Mouse (Mus musculus) fibroblast of lung, adult 2 months (primary cell): ENCODE results near the gene Rcor3.

Experiments
- DNase-seq: peaks from one replicate; pipeline ENCODE4 v3.0.0-alpha.2; 2011; ENCODE audit warnings: low read depth

The Rcor3 gene

DNA sequence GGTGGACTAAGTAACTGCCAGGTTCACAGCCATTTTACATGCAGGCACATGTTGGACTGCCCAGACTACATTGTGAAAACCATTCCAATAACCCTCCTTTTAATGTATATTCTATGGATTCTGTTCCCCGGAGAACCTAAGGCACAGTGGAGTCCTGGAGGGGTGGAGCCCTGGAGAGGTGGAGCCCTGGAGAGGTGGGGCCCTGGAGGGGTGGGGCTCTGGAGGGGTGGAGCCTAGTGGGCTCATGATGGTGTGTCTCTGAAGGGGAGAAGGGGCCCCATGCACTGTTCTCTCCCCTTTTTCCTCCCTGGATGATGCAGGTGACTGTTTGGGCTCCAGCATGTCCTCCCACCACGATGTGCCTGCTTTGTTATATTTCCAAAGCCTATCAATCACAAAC is 69.7 kb downstream of the Rcor3 start:
- DNase-seq, result no peak

DNA sequence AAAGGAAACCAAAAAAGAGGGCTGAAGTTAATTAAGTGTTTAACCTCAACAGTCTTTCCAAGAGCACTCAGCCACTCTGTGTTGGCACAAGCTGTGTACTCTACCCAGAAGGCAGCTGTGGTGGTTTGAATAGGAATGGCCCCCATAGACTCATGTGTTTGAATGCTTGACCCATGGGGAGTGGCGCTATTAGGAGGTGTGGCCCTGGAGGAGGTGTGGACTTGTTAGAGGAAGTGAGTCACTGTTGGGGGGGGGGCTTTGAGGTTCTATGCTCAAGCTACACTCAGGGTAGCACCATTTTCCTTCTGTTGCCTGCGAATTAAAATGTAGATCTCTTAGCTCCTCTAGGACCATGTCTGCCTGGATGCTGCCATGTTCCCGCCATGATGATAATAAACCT is 70.9 kb downstream of the Rcor3 start:
- DNase-seq, result no peak

DNA sequence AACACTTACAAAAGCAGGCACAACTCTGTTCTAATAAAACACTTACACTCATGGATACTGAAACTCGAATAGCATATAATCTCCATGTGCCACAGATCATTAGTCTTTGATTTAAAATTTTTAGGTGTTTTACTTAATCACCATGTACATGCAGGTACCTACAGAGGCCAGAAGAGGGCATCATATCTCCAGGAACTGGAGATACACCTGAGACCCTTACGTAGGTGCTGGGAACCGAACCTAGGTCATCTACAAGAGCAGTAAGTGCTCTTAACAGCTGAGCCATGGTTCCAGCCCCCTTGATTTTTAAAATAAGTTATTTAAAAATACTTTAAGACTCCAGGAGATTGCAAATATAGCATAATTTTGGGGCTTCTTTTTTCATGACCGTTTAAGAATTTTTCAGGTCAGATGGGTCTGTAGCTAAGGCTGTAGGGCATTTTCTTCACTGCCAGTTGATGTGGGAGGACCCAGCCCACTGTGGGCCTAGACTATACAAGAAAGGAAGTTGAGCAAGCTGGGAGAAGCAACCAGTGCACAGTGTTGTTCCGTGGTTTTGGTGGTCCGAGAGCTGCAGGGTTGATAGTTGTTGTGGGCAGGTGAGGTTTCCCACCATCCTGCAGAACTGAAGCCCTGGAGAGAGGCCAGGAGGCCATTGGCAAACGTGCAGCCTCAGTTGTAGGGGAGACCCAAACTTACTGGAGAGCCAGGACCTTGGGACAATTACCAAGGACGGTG is 74.5 kb downstream of the Rcor3 start:
- DNase-seq, result no peak

DNA sequence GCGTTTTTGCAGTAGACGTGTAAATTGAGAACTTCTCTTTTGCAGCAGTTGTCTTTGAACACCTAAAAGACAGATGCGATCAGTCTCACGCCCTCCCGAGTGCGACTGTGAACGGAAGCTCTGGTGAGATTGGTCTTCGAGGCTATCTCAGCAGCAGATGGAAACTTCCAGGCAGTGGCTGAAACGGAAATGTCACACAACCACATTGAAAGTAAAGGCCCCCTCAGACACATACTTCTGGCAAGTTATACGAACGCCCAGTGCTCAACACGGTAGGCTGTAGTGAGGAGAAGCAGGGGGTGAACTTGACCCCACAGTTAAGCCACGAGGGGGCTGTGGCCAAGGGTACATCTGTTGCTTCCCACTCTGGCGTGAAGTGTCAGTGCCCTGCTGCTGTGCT is 75.2 kb downstream of the Rcor3 start:
- DNase-seq, result no peak

DNA sequence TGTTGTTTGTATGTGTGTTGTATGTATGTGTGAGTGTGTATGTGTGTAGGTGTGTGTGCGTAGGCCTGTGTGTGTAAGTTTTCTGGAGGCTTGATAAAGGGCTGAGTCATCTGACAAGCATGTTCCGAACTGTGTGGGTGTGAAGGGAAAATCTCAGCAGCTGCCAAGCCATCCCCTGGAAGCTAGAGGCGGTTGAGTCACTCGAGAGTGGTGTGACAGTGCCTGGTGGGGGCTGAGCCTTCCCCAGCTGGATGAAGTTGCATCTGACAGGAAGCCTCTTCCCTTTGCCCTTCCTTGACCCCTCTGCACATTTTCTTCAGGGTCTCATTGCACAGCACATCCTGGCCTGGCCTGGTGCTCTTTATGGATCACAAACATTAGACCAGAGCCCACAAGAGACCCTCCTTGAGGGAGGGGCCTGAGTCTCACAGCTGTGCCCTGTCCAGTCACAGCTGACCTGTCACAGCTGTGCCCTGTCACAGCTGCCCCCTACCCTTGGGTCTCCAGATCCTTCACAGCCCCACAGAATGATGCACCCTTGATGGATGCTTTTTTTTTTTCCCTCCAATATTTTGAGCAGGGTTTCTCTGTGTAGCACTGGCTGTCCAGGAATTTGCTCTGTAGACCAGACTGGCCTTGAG is 76.1 kb downstream of the Rcor3 start:
- DNase-seq, result peak; percentile 83

DNA sequence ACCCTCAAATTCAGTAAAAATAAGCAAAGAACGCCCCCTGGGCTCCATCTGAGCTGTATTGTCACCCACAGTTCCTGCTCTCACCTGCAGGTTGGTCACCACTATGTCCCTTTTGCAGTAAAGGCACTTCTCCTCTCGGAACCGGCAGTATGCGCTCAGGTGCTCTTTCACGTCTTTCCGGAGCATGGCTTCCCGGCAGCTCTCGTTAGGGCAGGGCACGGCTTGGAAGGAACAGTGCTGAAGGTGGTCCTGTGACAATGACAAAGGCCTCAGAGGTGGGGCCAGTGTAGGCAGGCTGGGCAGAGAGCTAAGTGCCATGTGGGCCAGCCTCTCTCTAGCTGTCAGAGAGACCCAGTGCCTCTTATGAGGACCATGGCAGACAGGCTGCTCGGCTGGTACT is 79.0 kb downstream of the Rcor3 start:
- no peak for DNase-seq

DNA sequence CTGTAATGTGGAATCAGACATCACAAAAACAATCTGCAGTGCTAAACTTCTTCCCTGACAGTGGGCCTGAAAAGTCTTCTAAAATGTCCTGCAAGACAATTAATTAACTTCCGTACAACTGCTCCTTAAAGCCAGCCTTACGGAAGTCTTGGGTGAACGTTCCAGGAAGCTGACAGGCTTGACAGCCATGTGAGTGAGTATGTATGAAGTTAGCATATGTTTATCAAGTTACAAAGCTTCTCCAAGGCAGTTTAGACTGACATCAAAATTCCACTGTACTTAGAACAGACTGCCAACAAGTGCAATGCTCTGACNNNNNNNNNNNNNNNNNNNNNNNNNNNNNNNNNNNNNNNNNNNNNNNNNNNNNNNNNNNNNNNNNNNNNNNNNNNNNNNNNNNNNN is 84.1 kb downstream of the Rcor3 start:
- DNase-seq, result no peak

DNA sequence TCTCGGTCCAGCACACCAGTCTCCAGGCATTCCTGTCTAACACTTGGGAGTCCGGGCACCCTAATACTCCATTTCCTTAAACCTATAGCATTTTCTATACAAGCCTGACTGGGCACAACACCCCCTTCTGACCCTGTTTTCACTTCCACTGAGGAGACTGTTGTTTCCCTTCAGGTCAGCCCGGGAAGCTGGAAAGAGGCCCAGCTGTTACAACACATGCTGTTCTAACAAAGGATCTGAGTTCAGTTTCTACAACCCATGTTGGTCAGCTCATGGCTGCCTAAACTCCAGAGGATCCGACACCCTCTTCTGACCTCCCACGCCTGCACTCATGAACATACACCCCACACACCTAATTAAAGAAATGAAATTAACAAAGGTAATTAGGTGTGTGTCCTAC is 84.9 kb downstream of the Rcor3 start:
- no peak for DNase-seq

DNA sequence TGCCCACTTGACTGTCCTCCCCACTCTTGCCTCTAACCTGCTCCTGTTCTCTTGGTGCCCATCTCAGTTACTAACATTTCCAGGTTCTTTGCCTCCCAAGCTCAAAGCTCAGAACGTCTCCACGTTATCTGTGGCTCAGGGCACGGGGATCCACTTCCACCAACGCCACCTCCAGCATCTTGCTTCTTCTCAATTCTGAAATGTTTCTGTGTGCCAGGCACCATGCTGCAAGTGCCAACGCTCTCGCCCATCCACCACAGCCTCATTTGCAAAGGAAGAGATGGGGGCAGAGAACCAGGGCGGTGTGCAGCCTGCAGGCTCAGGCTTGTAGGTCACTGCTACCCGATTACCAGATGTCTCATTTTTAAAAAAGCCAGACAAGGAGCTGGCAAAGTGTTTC is 85.4 kb downstream of the Rcor3 start:
- no peak for DNase-seq
